Mouse (Mus musculus) CH12.LX (cell line): ENCODE results near the gene Elob. TPM values are rescaled to one million over a fixed set of nuclear protein-coding genes. Genes with fewer than 3 reads are reported as not detected.

ENCODE experiments used
- DNase-seq: peaks from one replicate; pipeline ENCODE4 v3.0.0-alpha.2; 2013; ENCODE audit errors: extremely low read depth
- H3K27ac ChIP-seq: 2 replicates; pipeline ENCODE4 v1.5.1; 2012; ENCODE audit warnings: low read depth, mild to moderate bottlenecking, control low read depth, moderate library complexity; ENCODE audit not compliant: insufficient read depth
- H3K27me3 ChIP-seq: replicated peaks from 2 replicates; pipeline ENCODE3; 2012; ENCODE audit warnings: inconsistent platforms
- H3K36me3 ChIP-seq, 2 experiments: replicated peaks in 1 of 2; 2 replicates each; pipeline versions ENCODE3 to v1.6.1; 2012; ENCODE audit warnings: inconsistent platforms in 1 of 2, low read length in 1 of 2, mild to moderate bottlenecking in 1 of 2, mixed read lengths in 1 of 2, moderate library complexity in 1 of 2; ENCODE audit not compliant: control insufficient read depth in 1 of 2, insufficient read depth in 1 of 2
- H3K4me1 ChIP-seq, 2 experiments: 2 replicates each; pipeline ENCODE4 v1.6.1; 2012; ENCODE audit warnings: inconsistent platforms in 1 of 2, moderate library complexity in 1 of 2; ENCODE audit not compliant: insufficient read depth in 2 of 2, control insufficient read depth in 1 of 2
- H3K4me2 ChIP-seq: 2 replicates; pipeline ENCODE4 v1.6.1; 2012; ENCODE audit warnings: low read depth, mild to moderate bottlenecking, control low read depth; ENCODE audit not compliant: poor library complexity, insufficient read depth, severe bottlenecking
- H3K4me3 ChIP-seq, 3 experiments: fragments of 150-350 bp in 1 of 3; sonication (generic) in 1 of 3; replicated peaks in 1 of 3; 2 replicates each; pipeline versions ENCODE3 to v1.5.1; 2011 to 2012; ENCODE audit warnings: low read depth in 2 of 3, low read length in 2 of 3, mild to moderate bottlenecking in 2 of 3, moderate library complexity in 2 of 3, control low read depth in 1 of 3, improper control_type of control experiment in 1 of 3, inconsistent platforms in 1 of 3, mixed read lengths in 1 of 3; ENCODE audit not compliant: poor library complexity in 1 of 3
- H3K79me2 ChIP-seq: replicated peaks from 2 replicates; pipeline ENCODE4 v1.6.1; 2012; ENCODE audit warnings: mild to moderate bottlenecking, moderate library complexity; ENCODE audit not compliant: control insufficient read depth, poor library complexity, insufficient read depth, severe bottlenecking; ENCODE audit errors: extremely low read depth
- H3K9ac ChIP-seq: 2 replicates; pipeline ENCODE4 v1.6.1; 2012; ENCODE audit warnings: low read depth, mild to moderate bottlenecking, control low read depth, moderate library complexity; ENCODE audit not compliant: insufficient read depth
- H3K9me3 ChIP-seq: replicated peaks from 2 replicates; pipeline ENCODE3; 2012; ENCODE audit warnings: low read length, inconsistent platforms, mixed read lengths
- CHD2 ChIP-seq: IDR thresholded peaks from 2 replicates; pipeline ENCODE4 v1.6.1; 2011; ENCODE audit warnings: low read length, improper control_type of control experiment
- E2F4 ChIP-seq: IDR thresholded peaks from 2 replicates; pipeline ENCODE4 v1.6.1; 2011; ENCODE audit warnings: low read depth, low read length, improper control_type of control experiment; ENCODE audit not compliant: insufficient replicate concordance
- ELF1 ChIP-seq: IDR thresholded peaks from 2 replicates; pipeline ENCODE4 v1.6.1; 2014; ENCODE audit warnings: low read depth, mild to moderate bottlenecking, inconsistent platforms, low read length, improper control_type of control experiment
- EP300 ChIP-seq: IDR thresholded peaks from 2 replicates; pipeline ENCODE4 v1.6.1; 2011; ENCODE audit warnings: low read length, improper control_type of control experiment
- GABPA ChIP-seq: IDR thresholded peaks from 2 replicates; pipeline ENCODE4 v1.6.1; 2012; ENCODE audit warnings: low read depth, low read length, improper control_type of control experiment, inconsistent platforms; ENCODE audit not compliant: insufficient replicate concordance
- HCFC1 ChIP-seq: IDR thresholded peaks from 2 replicates; pipeline ENCODE4 v1.6.1; 2012; ENCODE audit warnings: low read depth, mild to moderate bottlenecking, inconsistent platforms, low read length, improper control_type of control experiment
- IRF4 ChIP-seq: IDR thresholded peaks from 2 replicates; pipeline ENCODE4 v1.6.1; 2014; ENCODE audit warnings: low read depth, mild to moderate bottlenecking, inconsistent platforms, low read length, improper control_type of control experiment
- JUND ChIP-seq: conservative IDR thresholded peaks from 2 replicates; pipeline ENCODE4 v1.6.1; 2011; ENCODE audit warnings: low read depth, low read length, improper control_type of control experiment
- KAT2A ChIP-seq: IDR thresholded peaks from 2 replicates; pipeline ENCODE4 v1.6.1; 2012; ENCODE audit warnings: low read length, improper control_type of control experiment, inconsistent platforms; ENCODE audit not compliant: insufficient replicate concordance
- MAFK ChIP-seq: IDR thresholded peaks from 2 replicates; pipeline ENCODE4 v1.6.1; 2011; ENCODE audit warnings: low read length, improper control_type of control experiment; ENCODE audit not compliant: insufficient replicate concordance
- MAX ChIP-seq: IDR thresholded peaks from 2 replicates; pipeline ENCODE4 v1.6.1; 2011; ENCODE audit warnings: low read length, improper control_type of control experiment
- MAZ ChIP-seq: IDR thresholded peaks from 2 replicates; pipeline ENCODE4 v1.6.1; 2012; ENCODE audit warnings: low read depth, mild to moderate bottlenecking, inconsistent platforms, low read length, improper control_type of control experiment, moderate library complexity
- MEF2A ChIP-seq: IDR thresholded peaks from 2 replicates; pipeline ENCODE4 v1.6.1; 2014; ENCODE audit warnings: low read depth, mild to moderate bottlenecking, inconsistent platforms, low read length, improper control_type of control experiment, borderline replicate concordance
- MXI1 ChIP-seq: IDR thresholded peaks from 2 replicates; pipeline ENCODE4 v1.6.1; 2011; ENCODE audit warnings: mild to moderate bottlenecking, low read depth, low read length, improper control_type of control experiment
- NELFE ChIP-seq: IDR thresholded peaks from 2 replicates; pipeline ENCODE4 v1.6.1; 2011; ENCODE audit warnings: low read depth, low read length, improper control_type of control experiment
- PAX5 ChIP-seq: IDR thresholded peaks from 2 replicates; pipeline ENCODE4 v1.6.1; 2012; ENCODE audit warnings: low read length, inconsistent platforms, mixed read lengths
- POLR2A ChIP-seq: IDR thresholded peaks from 2 replicates; pipeline ENCODE4 v1.6.1; 2011; ENCODE audit warnings: low read depth, mild to moderate bottlenecking, improper control_type of control experiment, low read length
- RAD21 ChIP-seq: IDR thresholded peaks from 2 replicates; pipeline ENCODE4 v1.6.1; 2011; ENCODE audit warnings: low read depth, mild to moderate bottlenecking, low read length, improper control_type of control experiment, moderate library complexity
- SMC3 ChIP-seq: IDR thresholded peaks from 2 replicates; pipeline ENCODE4 v1.6.1; 2011; ENCODE audit warnings: low read depth, low read length, improper control_type of control experiment
- TCF12 ChIP-seq: IDR thresholded peaks from 2 replicates; pipeline ENCODE4 v1.6.1; 2014; ENCODE audit warnings: low read depth, mild to moderate bottlenecking, inconsistent platforms, low read length, improper control_type of control experiment
- USF1 ChIP-seq: IDR thresholded peaks from 2 replicates; pipeline ENCODE4 v1.6.1; 2014; ENCODE audit warnings: low read depth, mild to moderate bottlenecking, inconsistent platforms, low read length, improper control_type of control experiment
- USF2 ChIP-seq: conservative IDR thresholded peaks from 2 replicates; pipeline ENCODE4 v1.6.1; 2011; ENCODE audit warnings: low read depth, low read length, improper control_type of control experiment
- ZKSCAN1 ChIP-seq: IDR thresholded peaks from 2 replicates; pipeline ENCODE4 v1.6.1; 2012; ENCODE audit warnings: low read depth, inconsistent platforms, low read length, improper control_type of control experiment, borderline replicate concordance
- ZNF384 ChIP-seq: IDR thresholded peaks from 2 replicates; pipeline ENCODE4 v1.6.1; 2012; ENCODE audit warnings: low read depth, low read length, improper control_type of control experiment, inconsistent platforms
- dilution Hi-C: fragments of 300-500 bp; cut with MboI; formaldehyde crosslinking; loops from 2 replicates; pipeline ENCODE4 v1.14.3; 2020; ENCODE audit warnings: low sequenced_read_pairs; ENCODE audit not compliant: extremely low pct_unique_long_range_greater_than_20kb, extremely low pct_ligation_motif_present
- in situ Hi-C: fragments of 300-500 bp; cut with MboI; formaldehyde crosslinking; loops from 3 replicates; pipeline ENCODE4 v1.14.3; 2019; ENCODE audit warnings: low sequenced_read_pairs, low pct_ligation_motif_present, low pct_unique_long_range_greater_than_20kb, mixed read lengths
- polyA plus RNA-seq: library from polyadenylated mRNA; unstranded; fragments of >175 nt; gene quantifications from 2 replicates; pipeline ENCODE4 v1.2.1, GENCODE M21; 2012; ENCODE audit warnings: low read depth; ENCODE audit not compliant: insufficient read length
- total RNA-seq, 2 experiments: library from RNA; depleted of rRNA; stranded (reverse); fragments of 300-350 nt in 1 of 2; fragments of >200 nt in 1 of 2; gene quantifications; 2 replicates each; pipeline ENCODE4 v1.2.3; 2012 to 2014

Gene Elob
- total and polyA plus RNA-seq, 3 experiments, result 306 to 534 (median 386) TPM

- no peak overlapping the region for H3K4me2 ChIP-seq
- no peak for DNase-seq
- H3K36me3 ChIP-seq, result no peaks in the 10 kb centered on the region
- no peak overlapping the region for H3K9ac ChIP-seq
- in situ Hi-C loops (no loop called here), dilution Hi-C loops (no loop called here)
- peaks cover 0 to 9% of the 10 kb centered on the region in 2 experiments; a peak in 1 of 4 replicates for H3K4me1 ChIP-seq
- TF ChIP-seq SMC3, result no peak
- no peak for TF ChIP-seq IRF4
- TF ChIP-seq MEF2A, result no peak
- TF ChIP-seq KAT2A, result no peak
- no peak for TF ChIP-seq CHD2
- no peak for TF ChIP-seq NELFE
- TF ChIP-seq RAD21, result no peak
- TF ChIP-seq MXI1, result no peak
- no peak for TF ChIP-seq E2F4
- TF ChIP-seq JUND, result no peak
- no peak for TF ChIP-seq ZKSCAN1
- no peak for TF ChIP-seq MAFK
- no peak for TF ChIP-seq POLR2A
- no peak overlapping the region for H3K4me3 ChIP-seq
- no peaks in the 10 kb centered on the region for H3K9me3 ChIP-seq
- no peaks in the 10 kb centered on the region for H3K27me3 ChIP-seq
- no peaks in the 10 kb centered on the region; the same call in 1 of the 2 replicates for H3K79me2 ChIP-seq
- H3K27ac ChIP-seq, result no peak overlapping the region
Observed at GRCm38 (mm10) chr17:23795323-23795722, 33.6 kb downstream of the Elob start.

GRCm38 (mm10) chr17:23791079-23791357 is 37.9 kb downstream of the Elob start:
- no peak for DNase-seq
- no peak for TF ChIP-seq USF2
- no peaks in the 10 kb centered on the region for H3K27me3 ChIP-seq
- in situ Hi-C loops (no loop called here), dilution Hi-C loops (no loop called here)
- no peak overlapping the region for H3K27ac ChIP-seq
- no peaks in the 10 kb centered on the region for H3K9me3 ChIP-seq
- H3K79me2 ChIP-seq, result no peaks in the 10 kb centered on the region
- no peak overlapping the region for H3K9ac ChIP-seq
- H3K4me3 ChIP-seq, result no peak overlapping the region
- no peaks in the 10 kb centered on the region for H3K36me3 ChIP-seq
- no peak overlapping the region for H3K4me2 ChIP-seq
- no peaks in the 10 kb centered on the region for H3K4me1 ChIP-seq

- Histone ChIP-seq H3K27ac (no peak within 1 kb of the TSS), H3K36me3 (no peaks in the 10 kb centered on the region), H3K4me2 (no peak within 1 kb of the TSS), H3K27me3 (no peaks in the 10 kb centered on the region), H3K9me3 (no peaks in the 10 kb centered on the region), H3K79me2 (no peaks in the 10 kb centered on the region), H3K4me3 (no peak within 1 kb of the TSS), H3K9ac (no peak within 1 kb of the TSS), H3K4me1 (no peaks in the 10 kb centered on the region)
- in situ Hi-C loops (no loop called here), dilution Hi-C loops (no loop called here)
- no peak for DNase-seq
- TF ChIP-seq PAX5, result no peak
- no peak for TF ChIP-seq IRF4
- TF ChIP-seq ELF1, result no peak
- TF ChIP-seq MAFK, result no peak
- no peak for TF ChIP-seq GABPA
- TF ChIP-seq POLR2A, result no peak
- TF ChIP-seq USF1, result no peak
- no peak for TF ChIP-seq HCFC1
- TF ChIP-seq MAX, result no peak
- TF ChIP-seq EP300, result no peak
- TF ChIP-seq ZNF384, result no peak
- TF ChIP-seq MXI1, result no peak
- TF ChIP-seq MAZ, result no peak
- no peak for TF ChIP-seq TCF12
Observed at GRCm38 (mm10) chr17:23790269-23791078, 38.5 kb downstream of the Elob start, which contains the start of gene Srrm2. TSS of gene Srrm2 (plus strand) at chr17:23790532.
